Mouse (Mus musculus): ENCODE measurements around the gene Map3k5.

The Map3k5 gene

DNA sequence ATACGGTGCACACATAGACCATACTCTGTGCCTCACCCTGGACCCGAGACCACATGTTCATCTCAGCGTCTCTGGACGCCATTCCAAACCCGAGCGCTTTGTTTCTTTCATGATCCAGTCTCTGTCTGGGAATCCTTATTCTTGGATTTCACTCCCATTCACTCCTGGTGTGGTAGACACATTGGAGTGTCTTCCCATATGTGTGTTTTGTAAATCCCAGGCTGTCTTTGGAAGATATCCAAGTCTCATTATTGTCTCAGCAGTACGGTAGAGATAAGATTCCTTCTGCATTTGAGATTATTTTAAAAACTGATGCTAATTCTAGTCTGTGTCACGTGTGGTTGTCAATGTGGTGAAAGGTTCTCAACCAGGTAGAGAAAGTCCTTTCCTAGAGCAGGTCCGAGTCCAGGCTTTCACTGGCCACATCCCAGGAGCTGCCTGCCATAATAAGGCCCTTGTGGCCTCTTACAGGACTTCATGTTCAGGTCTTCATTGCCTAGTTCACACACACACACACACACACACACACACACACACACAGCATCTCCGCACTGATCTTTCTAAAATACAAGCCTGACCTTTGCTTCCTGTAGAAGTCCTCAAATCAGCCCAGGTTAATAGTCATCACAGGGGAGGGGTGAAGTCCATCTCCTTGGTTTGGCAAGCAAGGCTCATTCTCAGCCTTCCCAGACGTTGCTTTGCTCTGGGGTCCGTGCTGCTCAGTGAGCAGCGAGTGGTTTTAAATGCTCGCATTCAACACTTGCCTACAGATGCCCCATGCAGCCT, 122.8 kb downstream of the Map3k5 start:
- 74% methylated on average over 14 of the region's 14 CpGs for WGBS

DNA sequence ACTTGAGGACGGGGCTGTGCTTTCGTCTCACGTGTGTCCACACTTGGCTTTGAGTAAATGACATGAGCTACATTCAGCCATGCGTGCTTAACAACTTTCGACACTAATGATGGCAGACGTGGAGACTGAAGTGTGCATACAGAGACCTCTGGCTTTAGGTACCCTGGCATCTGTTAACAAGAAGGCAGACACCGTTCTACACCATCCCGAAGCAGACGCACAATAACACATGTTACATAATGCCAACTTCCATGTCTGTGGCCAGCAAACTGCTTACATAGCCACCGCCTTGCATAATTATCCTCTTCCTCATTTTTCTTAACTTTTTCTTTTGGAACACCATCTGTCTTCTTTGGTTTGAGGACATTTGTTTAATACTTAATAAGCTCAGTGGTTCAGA, 123.8 kb downstream of the Map3k5 start:
- 77% methylated on average over 10 of the region's 10 CpGs for whole genome bisulfite sequencing

DNA sequence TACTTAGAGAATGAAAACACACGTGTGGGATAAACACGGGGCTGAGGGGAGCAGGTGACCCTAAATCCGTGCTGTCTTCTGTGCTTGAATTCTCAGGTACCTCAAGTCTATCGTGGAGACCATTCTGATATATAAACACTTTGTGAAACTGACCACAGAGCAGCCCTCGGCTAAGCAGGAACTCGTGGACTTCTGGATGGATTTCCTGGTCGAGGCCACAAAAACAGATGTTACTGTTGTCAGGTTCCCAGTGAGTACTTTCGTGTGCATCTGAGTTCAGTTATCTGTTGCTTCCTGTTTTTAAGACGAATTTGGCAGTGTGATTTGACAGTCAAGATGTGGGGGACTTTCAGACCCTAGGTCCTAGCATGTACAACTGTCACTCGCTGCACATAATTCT, 124.6 kb downstream of the Map3k5 start:
- 81% methylated on average over 10 of the region's 10 CpGs for WGBS

DNA sequence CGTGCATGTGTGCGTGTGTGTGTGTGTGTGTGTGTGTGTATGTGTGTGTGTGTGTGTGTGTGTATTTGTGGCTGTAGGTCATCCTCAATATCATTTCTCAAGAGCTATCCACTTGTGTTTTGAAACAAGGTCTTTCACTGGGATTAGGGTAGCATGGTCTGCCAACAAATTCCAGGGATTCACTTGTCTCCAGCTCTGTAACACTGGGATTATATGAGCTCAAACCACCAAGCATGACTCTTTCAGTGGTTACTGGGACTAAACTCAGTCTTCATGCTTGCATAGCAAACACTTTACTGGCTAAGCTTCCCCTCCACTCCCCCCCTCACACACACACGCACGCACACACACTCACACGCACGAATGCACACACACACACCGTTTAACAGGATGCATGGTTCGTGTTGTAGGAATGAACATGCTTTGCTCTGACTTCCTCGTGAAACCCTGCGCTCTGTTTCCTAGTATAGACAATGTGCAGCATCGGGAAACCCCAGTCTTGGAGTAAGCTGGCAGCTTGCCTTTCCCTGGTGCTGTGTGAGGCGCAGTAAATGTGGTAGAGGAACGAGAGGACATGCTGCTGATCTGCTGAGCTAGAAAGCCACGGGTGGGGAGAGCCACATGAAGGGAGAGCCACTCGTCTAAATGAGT, 126.2 kb downstream of the Map3k5 start:
- WGBS, result 37% methylated on average over 15 of the region's 15 CpGs

DNA sequence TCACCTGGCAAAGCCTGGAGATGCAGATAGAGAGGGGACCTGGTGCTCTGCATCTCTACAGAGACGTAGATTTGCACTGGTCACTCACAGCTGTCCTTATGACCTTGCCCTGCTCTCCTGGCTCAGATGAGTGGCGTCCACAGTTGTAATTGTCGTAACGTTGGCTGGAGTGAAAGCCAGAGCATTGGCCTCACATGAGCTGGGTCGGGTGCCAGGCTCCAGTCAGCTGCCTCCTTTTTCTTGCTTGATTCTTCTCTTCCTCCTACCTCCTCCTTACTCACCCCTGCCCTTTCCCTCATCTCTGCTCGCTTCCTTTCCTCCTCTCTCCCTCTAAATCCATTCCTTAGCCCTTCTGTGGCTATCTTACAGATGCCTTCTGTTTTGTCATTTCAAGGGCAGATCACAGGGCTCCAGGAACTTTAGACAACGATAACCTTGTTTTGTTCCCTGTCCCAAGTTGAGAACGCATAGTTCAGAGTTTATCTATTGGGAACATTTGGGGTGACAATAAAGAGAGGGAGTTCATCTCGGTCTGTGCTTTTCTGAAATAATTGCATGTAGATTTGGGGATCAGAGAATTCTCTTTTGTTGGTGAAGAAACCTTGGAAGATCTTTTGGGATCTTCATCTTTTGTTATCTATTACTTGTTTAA, 130.4 kb downstream of the Map3k5 start:
- 83% methylated on average over 9 of the region's 9 CpGs for WGBS

DNA sequence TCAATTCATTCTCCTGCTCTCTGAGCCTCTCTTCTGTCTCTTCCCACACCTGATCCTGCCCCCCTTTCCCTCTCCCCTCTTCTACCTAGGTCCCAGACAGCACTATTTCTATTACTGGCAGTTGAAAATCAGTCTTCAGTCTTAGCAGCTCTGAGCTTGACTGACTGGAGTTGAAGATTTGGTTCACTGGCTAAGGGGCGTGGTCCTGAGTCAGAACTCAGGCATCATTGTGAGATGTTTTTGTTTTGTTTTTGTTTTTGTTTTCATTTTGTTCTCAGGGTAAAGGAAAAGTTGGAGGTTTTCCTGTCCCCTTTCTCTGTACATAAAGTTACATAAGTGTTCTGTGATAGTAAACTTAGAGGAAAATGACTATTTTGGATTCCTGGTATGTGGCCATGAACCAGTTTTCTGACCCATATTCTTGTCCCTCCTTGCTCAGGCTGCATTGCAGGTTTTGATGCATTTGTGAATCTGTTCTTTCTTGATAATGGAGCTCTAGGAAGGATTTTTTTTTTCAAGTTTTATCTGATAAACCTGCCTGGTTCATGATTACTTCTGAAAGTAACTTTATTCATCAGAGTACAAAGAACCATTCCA, 131.9 kb downstream of the Map3k5 start:
- 80% methylated on average over 1 of the region's 1 CpGs for WGBS

DNA sequence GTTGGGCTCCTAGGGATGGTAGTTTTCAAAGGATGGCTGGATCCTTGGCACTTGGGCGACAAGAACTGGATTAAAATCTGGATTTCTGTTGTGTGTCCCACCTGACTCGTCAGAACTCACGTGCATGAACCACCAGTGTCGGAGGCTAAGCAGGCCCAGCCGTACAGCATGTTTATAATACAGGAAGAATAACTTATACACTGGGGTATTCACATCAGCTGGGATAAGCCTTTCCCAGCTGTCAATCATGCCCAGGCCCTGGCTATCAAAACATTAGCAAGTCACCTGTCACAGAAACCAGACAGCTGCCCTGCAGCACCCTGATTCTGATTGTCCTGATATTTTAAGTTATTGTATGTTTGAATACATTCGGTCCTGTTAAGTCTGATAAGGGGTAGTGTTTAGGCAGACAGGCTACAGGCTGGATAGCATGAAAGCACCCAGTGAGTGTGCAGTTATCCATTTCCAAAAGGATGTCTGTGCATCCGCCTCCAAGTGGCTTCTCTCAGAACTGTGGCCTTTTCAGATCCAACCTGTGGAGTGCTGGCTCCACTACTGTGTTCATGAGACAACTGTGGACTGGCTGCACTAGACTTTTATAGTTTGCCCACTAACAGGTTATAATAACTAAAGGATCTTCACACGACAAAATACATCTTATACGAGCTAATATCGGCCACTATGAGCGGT, 135.6 kb downstream of the Map3k5 start:
- 93% methylated on average over 11 of the region's 11 CpGs for WGBS

DNA sequence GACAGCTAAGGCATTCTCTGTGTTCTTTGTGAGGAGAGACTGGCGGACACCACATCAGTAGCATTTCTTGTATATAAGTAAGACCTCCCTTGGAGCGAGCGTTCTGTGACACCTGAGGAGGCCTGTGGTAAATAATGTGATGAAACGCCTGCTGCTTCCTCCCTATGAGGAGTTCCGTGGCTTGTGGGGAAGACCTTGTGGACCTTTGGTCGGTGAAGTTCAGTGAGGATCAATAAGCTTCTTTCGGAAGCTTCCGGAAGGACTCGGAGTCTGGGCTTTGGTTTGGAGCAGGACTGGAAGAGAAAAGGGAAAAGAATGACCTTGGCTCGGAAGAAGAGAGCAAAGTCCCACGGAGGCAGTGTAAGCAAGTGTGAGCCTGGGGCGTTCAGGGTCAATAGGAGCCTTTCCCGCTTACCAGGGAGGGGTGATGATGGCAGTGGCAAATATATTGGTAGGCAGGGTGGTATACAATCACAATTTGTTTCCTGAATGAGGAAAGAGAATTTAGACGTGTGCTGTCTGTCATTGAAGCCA, 136.4 kb downstream of the Map3k5 start:
- 92% methylated on average over 14 of the region's 14 CpGs for WGBS

DNA sequence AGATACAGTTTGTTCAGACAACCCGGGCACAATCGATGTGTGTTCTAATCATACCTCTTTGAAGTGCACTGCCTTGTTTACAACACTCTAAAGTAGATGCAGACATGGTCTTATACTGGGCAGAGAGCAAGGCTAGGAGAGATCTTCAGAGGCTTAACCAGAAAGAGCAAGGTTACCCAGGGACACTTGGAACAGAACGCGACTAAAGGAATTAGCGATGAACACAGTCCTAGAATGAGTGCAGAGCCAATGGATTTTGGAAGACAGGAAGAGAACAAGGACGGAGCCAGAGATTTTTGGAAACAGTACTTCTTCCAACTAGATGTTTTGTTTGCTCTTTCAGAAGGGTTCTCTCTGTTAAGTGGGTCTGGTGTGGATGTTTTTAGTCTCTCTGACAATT, 137.4 kb downstream of the Map3k5 start:
- WGBS, result 43% methylated on average over 6 of the region's 6 CpGs

DNA sequence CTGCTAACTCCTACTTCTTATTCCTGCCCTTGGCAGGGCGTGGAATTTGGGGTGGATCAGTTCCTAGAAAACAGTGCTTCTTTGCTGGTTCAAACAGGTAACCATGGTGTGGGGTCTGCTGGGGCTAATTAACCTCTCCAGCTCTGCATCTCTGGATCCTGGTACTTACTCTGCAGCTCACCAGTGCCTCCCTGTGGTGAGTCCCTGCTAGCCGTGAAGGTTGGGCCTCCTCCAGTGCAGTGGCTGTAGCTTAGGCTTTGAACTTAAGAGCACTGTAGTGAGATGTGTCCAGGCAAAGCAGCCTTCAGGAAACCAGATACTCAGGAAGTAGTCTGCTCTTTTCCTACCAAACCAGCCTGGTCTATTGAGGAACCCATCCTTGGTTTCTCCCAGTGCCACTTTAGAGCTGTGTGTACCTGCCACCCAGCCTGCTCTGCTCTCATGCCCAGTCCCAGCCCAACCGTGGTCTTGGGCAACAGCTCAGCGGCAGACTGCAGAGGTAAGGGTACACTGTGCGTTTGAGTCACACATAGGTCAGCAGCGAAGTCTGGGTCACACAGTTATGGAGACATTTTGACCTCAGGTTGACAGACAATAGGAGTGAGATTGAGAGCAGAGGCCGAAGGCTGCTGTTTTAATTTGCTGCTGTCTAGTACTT, 139.1 kb downstream of the Map3k5 start:
- 77% methylated on average over 7 of the region's 7 CpGs for WGBS

DNA sequence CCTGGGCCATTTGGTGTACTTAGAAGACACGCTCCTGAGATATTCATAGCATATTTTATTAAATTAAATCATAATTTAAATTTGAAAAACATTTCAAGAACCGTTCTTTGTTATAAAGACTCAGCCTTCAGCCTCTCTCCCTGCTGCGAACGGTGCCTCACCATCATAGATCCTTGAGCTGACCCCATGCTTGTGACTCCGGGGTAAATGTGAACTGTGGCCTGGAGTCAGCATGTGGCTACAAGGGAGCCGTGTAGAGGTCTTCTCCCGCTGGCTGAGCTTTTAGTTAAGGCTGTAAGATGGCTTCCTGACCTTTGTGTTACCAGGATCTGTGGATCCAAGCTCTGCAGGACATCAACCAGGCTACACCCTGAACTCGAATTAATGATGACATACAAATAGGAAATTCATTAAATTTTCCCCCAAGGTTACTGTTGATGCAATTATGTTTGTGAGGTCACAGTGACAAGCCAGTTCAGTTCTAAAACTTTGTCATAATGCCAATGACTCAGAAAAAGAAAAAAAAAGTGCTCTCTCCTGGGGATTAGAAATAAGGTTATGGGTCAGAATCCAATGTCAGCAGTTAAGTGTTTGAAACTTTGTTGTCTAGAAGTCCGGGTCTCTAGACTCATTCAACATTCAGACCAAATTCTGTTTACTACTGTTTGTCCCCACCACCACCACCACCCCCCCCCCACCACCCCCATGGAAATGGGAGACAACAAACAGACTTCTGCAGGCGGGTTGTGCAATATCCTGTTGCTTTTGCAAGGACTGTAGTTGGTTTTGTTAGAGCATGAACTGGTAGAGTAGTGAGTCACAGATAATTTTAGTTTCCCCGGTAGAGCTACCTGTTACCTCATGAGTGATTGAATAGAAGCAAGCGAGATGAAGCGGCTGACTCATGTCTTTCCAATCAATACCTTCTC, 142.5 kb downstream of the Map3k5 start:
- 78% methylated on average over 13 of the region's 13 CpGs for WGBS

DNA sequence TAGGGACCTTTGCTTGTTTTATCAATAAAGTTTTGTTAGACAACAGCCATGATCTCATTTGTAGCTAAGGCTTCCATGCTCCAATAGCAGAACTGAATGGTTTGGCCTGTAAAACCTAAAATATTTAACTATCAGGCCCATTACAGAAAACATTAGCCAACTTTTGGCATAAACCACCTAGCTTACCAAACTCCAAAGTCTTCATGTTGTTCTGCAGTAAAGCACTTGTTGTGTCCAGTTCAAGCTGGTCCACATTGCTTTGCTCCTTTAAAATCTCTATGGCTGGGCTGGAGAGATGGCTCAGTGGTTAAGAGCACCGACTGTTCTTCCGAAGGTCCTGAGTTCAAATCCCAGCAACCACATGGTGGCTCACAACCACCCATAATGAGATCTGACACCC, 144.1 kb downstream of the Map3k5 start:
- 97% methylated on average over 2 of the region's 2 CpGs for WGBS

DNA sequence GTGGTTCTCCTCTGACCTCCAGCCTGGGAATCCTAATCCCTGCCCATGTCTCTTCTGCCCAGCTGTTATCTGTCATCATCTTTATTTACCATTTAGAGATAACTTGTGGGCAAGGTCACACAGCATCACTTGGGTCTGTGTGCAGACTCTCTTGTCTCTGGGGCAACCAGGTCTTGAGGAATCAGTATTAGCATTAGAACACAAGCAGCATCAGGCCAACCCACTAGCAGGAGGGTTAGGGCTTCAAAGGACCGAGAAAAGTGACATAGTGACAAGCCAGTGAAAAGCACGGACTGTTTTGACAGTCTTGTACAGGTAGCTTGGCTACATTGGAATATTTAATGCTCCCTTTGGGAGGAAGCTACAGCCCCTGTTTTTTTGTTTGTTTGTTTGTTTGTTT, 153.6 kb downstream of the Map3k5 start:
- 85% methylated on average over 2 of the region's 2 CpGs for WGBS

DNA sequence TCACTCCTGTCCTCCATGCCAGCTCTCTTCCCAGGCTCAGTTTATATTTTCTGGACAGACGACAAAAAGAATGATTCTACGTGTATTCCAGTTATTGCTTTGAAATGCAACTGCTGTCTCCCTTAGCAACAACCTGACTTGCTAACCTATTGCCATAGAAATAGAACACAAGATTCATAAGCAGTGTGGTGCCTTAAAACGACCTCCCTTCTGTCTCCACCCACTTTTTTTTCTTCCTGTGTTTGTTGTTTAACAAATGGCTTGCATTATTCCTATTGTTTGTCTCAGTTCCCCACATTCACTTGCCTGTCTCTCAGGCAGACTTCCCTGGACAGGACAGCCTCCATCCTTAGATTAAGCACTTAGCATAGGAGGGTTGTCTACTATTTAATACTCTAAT, 154.8 kb downstream of the Map3k5 start:
- 31% methylated on average over 3 of the region's 3 CpGs for WGBS

DNA sequence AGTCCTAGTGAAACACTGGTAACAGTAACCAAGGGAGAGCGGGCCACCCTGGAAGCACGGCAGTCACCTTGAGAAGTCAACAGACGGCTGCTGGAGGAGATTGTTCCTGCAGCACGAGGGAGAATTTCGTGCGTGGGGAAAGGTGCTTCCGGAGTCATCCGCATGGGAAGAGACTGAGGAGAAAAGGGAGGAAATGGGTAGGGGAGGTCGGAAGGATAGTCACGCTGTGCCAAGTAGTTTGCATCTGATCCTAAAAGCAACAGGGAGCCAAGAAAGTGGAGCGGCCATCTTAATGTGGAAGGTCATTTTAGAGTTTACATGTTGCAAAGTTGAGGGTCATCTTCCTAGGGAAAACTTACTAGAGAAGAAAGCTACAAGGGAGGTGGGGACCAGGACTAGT, 155.9 kb downstream of the Map3k5 start:
- 92% methylated on average over 11 of the region's 11 CpGs for WGBS

DNA sequence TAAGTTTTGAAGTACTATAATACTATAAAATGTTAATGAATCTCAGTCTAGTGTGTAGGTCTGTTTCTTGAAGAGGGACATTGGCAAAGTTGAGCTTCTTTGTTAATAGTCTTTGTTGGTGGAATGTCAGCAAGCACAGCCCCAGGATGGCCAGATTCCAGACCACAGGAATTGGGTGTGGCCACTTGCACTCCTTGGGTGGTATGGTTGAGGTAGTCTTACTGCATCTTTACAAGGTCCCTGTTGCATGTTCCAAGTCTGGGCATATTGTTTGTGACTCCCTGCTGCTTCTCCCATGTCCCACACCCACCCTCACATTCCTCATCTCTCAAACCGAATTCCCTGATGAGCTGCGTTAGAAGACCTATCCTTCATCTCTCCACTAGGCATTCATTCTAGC, 157.1 kb downstream of the Map3k5 start:
- WGBS, result 95% methylated on average over 2 of the region's 2 CpGs

DNA sequence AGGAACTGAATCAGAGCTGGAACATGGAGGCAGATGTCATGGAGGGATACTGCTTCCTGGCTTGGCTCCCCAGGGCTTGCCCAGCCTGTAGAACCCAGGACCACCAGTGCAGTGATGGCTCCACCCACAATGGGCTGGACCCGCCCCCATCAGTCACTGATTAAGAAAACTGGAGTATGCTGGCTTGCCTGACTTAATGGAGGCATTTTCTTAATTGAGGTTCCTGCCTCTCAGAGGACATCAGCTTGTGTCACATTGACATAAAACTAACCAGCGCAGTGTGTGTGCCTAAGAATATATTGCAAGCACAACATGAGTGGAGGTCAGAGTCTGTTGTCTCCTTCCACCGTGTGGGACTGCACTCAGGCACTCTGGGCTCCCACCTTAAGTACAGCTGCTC, 158.1 kb downstream of the Map3k5 start:
- 86% methylated on average over 3 of the region's 3 CpGs for WGBS

DNA sequence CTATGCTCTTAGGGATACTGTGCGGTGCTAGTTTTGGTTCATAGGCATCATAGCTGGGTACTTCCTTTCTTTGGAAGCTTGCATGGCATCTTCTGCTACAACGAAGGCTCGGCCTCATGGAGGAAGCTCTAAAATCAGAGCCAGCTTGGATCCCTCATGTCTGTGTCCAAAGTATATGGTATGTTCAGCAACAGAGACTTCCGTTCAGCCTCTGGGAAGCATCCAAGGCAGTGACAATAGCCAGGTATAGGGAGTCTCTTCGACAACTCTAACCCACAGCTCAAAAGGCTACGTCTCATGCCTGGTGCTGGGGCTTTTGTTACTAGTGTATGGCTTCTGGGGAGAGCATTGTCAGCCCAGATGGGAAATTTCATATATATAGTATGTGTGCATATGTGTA, 167.2 kb downstream of the Map3k5 start:
- 93% methylated on average over 6 of the region's 6 CpGs for WGBS

DNA sequence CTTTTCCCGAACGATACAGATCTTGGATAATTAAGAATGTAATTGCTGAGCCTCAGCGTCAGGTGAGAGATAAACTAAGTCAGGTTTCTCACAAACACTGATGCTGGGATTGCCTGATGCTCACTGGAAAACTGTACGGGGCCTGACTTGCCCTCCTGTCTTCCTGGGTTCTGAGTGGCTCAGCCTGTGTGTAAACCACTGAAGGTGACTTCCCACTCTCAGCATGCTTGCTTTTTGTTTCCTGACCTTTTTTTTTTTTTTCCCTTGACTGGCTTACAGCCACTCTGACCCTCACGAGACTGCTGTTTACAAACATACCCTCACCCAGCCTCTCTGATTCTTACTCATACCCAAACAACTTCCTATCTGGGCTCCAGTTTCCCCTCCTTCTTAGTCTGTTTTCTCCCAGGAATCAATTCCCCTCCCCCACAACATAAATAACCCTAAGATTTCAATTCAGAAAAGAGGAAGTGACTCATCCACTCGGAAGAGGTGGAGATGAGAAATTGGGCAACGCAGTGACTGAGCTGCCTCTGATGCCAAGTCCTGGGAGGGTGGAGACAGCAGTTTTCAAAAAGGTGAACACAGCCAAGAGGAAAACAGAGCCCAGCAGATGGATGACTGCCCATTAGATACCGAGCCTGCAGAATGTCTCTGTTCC, 170.1 kb downstream of the Map3k5 start:
- 40% methylated on average over 8 of the region's 8 CpGs for whole genome bisulfite sequencing

DNA sequence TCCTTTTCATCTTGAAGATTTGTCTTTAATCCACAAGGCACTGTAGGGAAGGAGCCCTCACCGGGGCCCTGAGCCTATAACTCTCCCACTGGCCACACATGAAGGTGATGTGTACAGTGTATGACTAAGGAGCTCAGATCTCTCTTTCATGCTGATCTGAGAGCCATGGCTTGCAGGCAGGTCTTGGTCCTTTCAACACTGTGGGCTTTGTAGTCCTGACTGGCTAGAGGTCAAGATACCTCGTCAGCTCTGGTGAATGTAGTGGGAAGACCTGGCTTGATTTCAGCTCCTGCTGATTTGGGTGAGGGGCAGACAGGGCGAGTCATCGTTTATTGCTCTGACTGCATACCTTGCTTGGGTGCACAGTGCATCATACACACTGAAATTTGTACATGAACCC, 171.3 kb downstream of the Map3k5 start:
- WGBS, result 81% methylated on average over 4 of the region's 4 CpGs

Data from cerebral cortex, adult 2 months (tissue).